Mouse (Mus musculus): ENCODE results near the gene Rabgef1.
A peak's percentile ranks its signal among the peaks of the same experiment; 100 is the strongest.
"Not testable (repeated sequence)": the region's sequence is repeated elsewhere in the genome, so short reads cannot be mapped to it uniquely, and the experiment has no call there.

Rabgef1 gene

DNA sequence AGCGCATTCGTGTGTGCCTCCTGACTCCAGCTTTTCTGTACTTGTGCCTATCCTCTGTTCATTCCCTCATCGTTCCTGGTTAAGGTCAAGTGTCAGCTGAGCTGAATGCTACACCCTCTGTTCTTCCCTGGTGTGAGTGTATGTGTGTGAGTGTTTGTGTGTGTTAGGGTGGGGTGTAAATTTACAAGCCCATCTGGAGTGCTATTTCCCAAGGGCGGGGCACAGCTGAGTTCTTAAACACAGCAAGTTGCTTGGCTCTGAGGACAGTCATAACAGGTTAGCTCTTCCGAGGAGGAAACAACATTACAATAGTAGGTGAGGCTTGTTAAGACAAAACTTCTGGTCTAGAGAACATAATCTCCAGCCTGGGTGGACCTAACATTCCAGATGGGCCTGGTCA, 46.7 kb downstream of the Rabgef1 start:
- no peak for DNase-seq

- no peak for DNase-seq
Observed at GRCm38 (mm10) chr5:130221316-130221715, 49.7 kb downstream of the Rabgef1 start.

- no peak for DNase-seq
Observed at GRCm38 (mm10) chr5:130221760-130222145, 50.2 kb downstream of the Rabgef1 start.

- peak; percentile 97 for DNase-seq
Observed at GRCm38 (mm10) chr5:130222146-130223004, 50.8 kb downstream of the Rabgef1 start.

GRCm38 (mm10) chr5:130226790-130227189, 55.2 kb downstream of the Rabgef1 start:
- no peak for DNase-seq

GRCm38 (mm10) chr5:130228120-130228519, 56.5 kb downstream of the Rabgef1 start:
- no peak for DNase-seq

- no peak for DNase-seq
Observed at GRCm38 (mm10) chr5:130236302-130236701, 64.7 kb downstream of the Rabgef1 start.

- no peak for DNase-seq
Observed at GRCm38 (mm10) chr5:130239236-130239635, 67.6 kb downstream of the Rabgef1 start.

GRCm38 (mm10) chr5:130239856-130240255, 68.3 kb downstream of the Rabgef1 start:
- no peak for DNase-seq

DNA sequence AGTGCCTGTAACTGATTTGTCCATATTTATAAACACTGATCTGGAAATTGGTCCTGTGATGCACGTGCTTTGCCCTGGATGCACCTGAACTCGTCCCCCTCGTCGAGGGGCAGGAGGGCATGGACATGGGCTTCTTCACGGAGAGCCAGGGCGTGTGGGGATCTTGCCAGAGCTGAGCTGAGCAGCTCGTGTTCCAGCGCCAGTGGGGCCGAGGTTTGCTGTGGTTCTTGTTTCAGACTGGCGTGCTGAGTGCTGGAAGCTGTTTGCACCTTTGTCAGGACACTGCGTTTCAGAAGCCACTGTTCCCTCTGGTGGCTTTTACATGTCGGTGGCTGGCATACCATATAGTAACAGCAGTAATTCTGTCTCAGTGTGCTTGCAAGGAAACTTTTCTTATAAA, 69.8 kb downstream of the Rabgef1 start:
- DNase-seq, result no peak

DNA sequence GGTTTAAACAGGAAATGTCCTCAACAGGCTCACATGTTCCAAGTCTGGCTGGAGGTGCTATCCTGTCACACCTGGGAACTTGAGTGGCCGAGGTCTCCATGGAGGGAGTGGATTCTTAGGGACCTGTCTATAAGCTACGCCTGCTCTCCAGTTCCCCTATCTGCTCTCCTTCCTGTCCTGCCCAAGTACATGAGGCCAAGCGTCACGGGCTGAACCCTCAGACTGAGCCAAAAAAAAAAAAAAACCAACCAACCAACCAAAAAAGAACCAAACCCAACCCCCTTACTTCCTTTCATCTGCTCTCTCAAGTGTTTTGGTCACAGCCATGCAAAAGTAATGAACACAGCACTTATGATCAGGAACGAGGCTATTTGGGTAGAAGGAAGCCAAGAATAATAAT, 76.2 kb downstream of the Rabgef1 start:
- no peak for DNase-seq

DNA sequence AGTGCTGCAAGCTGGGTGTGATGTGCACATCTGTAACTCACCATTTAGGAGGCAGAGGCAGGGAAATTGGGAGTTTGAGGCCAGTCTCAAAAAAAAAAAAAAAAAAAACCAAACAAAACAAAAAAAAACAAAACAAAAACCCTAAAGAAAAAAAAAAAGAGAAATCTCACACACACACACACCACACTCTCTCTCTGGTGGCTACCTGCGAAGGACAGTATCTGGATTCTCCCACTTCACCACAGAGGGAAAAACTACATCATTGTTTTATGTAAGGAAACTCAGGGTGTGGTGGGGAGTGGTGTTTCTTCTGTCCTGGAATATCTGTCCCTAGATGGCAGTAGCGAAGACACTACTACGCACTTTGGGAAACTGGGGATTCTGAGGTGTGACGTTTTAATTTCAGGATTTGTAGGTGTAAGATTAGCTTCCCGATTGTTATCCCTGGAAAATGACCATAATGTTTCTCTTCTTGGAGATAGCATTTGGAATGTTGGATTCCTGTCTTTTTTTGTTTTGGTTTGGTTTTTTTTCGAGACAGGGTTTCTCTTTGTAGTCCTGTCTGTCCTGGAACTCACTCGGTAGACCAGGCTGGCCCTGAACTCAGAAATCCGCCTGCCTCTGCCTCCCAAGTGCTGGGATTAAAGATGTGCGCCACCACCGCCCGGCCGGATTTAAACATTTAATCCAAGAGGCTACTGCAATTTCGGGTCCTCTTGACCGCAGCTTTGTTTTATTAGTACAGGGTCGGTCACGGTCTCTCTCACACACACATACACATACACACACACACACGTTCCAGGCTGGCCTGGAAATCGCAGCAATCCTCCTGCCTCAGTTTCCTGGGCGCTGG, 82.8 kb downstream of the Rabgef1 start:
- no peak for DNase-seq

- DNase-seq, result peak; percentile 94
Observed at GRCm38 (mm10) chr5:130255017-130255720, 83.6 kb downstream of the Rabgef1 start, which contains the start of the genes Sbds and Tyw1. Gene Sbds, minus strand, starts transcription at chr5:130255530. Gene Tyw1, plus strand, starts transcription at chr5:130255619.

DNA sequence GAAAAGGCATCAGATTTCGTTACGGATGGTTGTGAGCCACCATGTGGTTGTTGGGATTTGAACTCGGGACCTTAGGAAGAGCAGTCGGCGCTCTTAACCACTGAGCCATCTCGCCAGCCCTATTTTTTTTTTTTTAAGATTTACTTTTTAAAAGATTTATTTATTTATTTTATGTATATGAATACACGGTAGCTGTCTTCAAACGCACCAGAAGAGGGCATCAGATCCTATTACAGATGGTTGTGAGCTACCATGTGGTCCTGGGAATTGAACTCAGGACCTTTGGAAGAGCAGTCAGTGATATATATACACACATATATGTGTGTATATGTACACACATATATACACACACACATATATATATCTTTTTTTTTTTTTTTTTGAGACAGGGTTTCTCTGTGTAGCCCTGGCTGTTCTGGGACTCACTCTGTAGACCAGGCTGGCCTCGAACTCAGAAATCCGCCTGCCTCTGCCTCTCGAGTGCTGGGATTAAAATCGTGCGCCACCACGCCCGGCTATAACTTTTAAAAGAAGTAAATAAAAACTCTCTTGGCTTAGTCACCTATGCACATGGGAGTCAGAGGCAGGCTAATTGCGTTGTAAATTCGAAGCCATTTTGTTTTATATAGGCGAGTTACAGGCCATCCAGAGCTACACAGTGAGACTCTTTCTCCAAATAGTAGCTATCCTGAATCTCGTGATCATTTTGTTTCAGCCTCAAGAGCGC, 84.4 kb downstream of the Rabgef1 start:
- not testable (repeated sequence) for DNase-seq

GRCm38 (mm10) chr5:130256678-130257271, 85.2 kb downstream of the Rabgef1 start:
- peak; percentile 84 for DNase-seq

- DNase-seq, result no peak
Observed at GRCm38 (mm10) chr5:130257303-130257702, 85.7 kb downstream of the Rabgef1 start.

GRCm38 (mm10) chr5:130263454-130263853, 91.9 kb downstream of the Rabgef1 start:
- DNase-seq, result no peak
